Mouse (Mus musculus) brain, embryonic 14.5 days (tissue): ENCODE results near the gene Fbxo46.
A peak's percentile ranks its signal among the peaks of the same experiment; 100 is the strongest.

Experiments
- CTCF ChIP-seq: fragments of 200-500 bp; IDR thresholded peaks from 2 replicates; pipeline ENCODE4 v1.5.1; 2012; ENCODE audit warnings: inconsistent platforms, mild to moderate bottlenecking, moderate library complexity, borderline replicate concordance; ENCODE audit not compliant: insufficient read depth, insufficient read length; ENCODE audit errors: extremely low read depth
- POLR2A ChIP-seq: fragments of 200-500 bp; IDR thresholded peaks from 2 replicates; pipeline ENCODE4 v1.6.1; 2012; ENCODE audit warnings: mild to moderate bottlenecking, inconsistent platforms, borderline replicate concordance; ENCODE audit not compliant: poor library complexity, insufficient read depth, insufficient read length, severe bottlenecking; ENCODE audit errors: extremely low read depth

GRCm38 (mm10) chr7:19149626-19150025 is 30.0 kb downstream of the Fbxo46 start, which contains the start of gene Snrpd2:
- TF ChIP-seq CTCF (no peak), POLR2A (peak; percentile 37; the same call in 1 of the 2 replicates)
